Mouse (Mus musculus): ENCODE measurements around the gene Sema3f.

DNA sequence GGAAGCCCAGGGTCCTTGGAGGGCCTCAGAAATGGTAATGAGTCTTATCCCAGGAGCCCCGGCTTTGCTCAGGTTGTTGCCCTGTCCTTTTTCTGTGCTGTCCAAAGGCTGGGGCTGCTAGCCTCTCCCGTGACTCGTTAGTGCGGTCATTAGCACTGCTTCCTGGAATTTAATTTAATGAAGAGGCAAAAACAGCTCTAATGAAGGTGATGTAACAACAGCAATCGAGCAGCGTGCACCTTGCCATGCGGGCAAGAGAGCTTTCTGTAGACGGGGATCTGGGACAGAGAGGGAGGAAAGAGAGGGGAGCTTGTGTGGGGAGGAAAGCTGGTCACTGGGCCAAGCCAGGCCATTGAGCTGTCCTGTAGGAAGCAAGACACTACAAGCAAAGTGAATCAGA is 68.6 kb downstream of the Sema3f start:
- no peak for TF ChIP-seq CTCF (IDR thresholded peaks at IDR 0.05; ENCODE audit: control insufficient read depth, insufficient read depth, insufficient replicate concordance, low read depth, low read length)
- TF ChIP-seq POLR2A (IDR thresholded peaks at IDR 0.05; ENCODE audit: control insufficient read depth, low read depth, low read length), result no peak
